9 mouse cellular contexts compared by ENCODE assay signal in genomic region chr13:93840146-93840545, GRCm38 (mm10).
DNase-seq lines count a peak whose midpoint lies in the region; ATAC-seq and TF ChIP-seq lines count a peak whose summit lies in the region.
"Had no signal": no experiment of that assay in that cellular context is flagged by ENCODE, and none has a peak within 500 bp of the region (broad histone marks: within the 10 kb centered on the region; RNA-seq: fewer than 3 reads in every experiment).

No protein-coding gene starts in this region.

- peaks cover 26% of the 10 kb centered on the region for H3K4me1 ChIP-seq in lung, embryonic 14.5 days (ENCODE audit: insufficient read depth)
- H3K4me1 ChIP-seq in heart, embryonic 11.5 days (ENCODE audit: control insufficient read depth, insufficient read depth, low read length), result peaks cover 18% of the 10 kb centered on the region
- peaks cover 33% of the 10 kb centered on the region for H3K4me1 ChIP-seq in limb, embryonic 14.5 days (ENCODE audit: control insufficient read depth, insufficient read depth, low read length)

- H3K36me3 ChIP-seq in lung, embryonic 14.5 days (ENCODE audit: insufficient read depth), result no peaks in the 10 kb centered on the region
- H3K36me3 ChIP-seq in heart, embryonic 11.5 days (ENCODE audit: control insufficient read depth, insufficient read depth, low read length), result no peaks in the 10 kb centered on the region
- H3K36me3 ChIP-seq in limb, embryonic 14.5 days (ENCODE audit: control insufficient read depth, insufficient read depth, low read length), result no peaks in the 10 kb centered on the region

- no peak for ATAC-seq in lung, embryonic 14.5 days (ENCODE audit: insufficient read depth)
- ATAC-seq in heart, embryonic 11.5 days (replicated peaks; ENCODE audit: insufficient number of reproducible peaks, low FRiP score, low TSS enrichment), result no peak
- no peak for ATAC-seq in limb, embryonic 14.5 days (ENCODE audit: low FRiP score, low read depth)

- no peak overlapping the region for H3K4me3 ChIP-seq in lung, embryonic 14.5 days (ENCODE audit: low read depth, low read length)
- no peak overlapping the region for H3K4me3 ChIP-seq in heart, embryonic 11.5 days (ENCODE audit: low read depth, low read length)
- no peak overlapping the region for H3K4me3 ChIP-seq in limb, embryonic 14.5 days (replicated peaks; ENCODE audit: low read length)

- H3K9ac ChIP-seq in lung, embryonic 14.5 days, result no peak overlapping the region
- no peak overlapping the region for H3K9ac ChIP-seq in heart, embryonic 11.5 days (ENCODE audit: low read depth, low read length)
- no peak overlapping the region for H3K9ac ChIP-seq in limb, embryonic 14.5 days (ENCODE audit: low read depth, low read length, severe bottlenecking)
- H3K9ac ChIP-seq: liver, embryonic 14.5 days had no signal

- no peak for TF ChIP-seq POLR2A in limb, embryonic 14.5 days (IDR thresholded peaks at IDR 0.05; ENCODE audit: borderline replicate concordance, extremely low read depth, insufficient read depth, insufficient read length)

- H3K9me3 ChIP-seq in lung, embryonic 14.5 days (ENCODE audit: low read depth, low read length), result no peaks in the 10 kb centered on the region
- H3K9me3 ChIP-seq in heart, embryonic 11.5 days (replicated peaks; ENCODE audit: control insufficient read depth, low read length), result no peaks in the 10 kb centered on the region
- H3K9me3 ChIP-seq in limb, embryonic 14.5 days (ENCODE audit: control insufficient read depth, low read length), result no peaks in the 10 kb centered on the region

- 42% methylated on average over 2 of the region's 2 CpGs for WGBS in lung, embryonic 14.5 days
- 30% methylated on average over 2 of the region's 2 CpGs for WGBS in heart, embryonic 11.5 days (ENCODE audit: insufficient replicate concordance)
- 41% methylated on average over 2 of the region's 2 CpGs for WGBS in limb, embryonic 14.5 days

- no peak for DNase-seq in lung, embryonic 14.5 days
- no peak for DNase-seq in lung, postnatal 4 days
- peak; percentile 76 to 78 for DNase-seq in adrenal gland, postnatal 36 days
- no peak for DNase-seq in limb, embryonic 14.5 days (ENCODE audit: low spot score)
- no peak for DNase-seq in urinary bladder, postnatal 10 days (ENCODE audit: low spot score)
- no peak for DNase-seq in frontal cortex, postnatal 14 days (ENCODE audit: low spot score in 2 of 2)
- DNase-seq: cerebellum, adult 18-20 months had no signal

- no peaks in the 10 kb centered on the region for H3K27me3 ChIP-seq in lung, embryonic 14.5 days (ENCODE audit: insufficient read depth, low read length)
- H3K27me3 ChIP-seq in heart, embryonic 11.5 days (ENCODE audit: control insufficient read depth, insufficient read depth, low read length), result no peaks in the 10 kb centered on the region
- no peaks in the 10 kb centered on the region for H3K27me3 ChIP-seq in limb, embryonic 14.5 days (ENCODE audit: control insufficient read depth, insufficient read depth, low read length)

- H3K27ac ChIP-seq in lung, embryonic 14.5 days (ENCODE audit: low read depth), result peak overlapping the region; percentile 93
- peak overlapping the region; percentile 75; the same call in 1 of the 2 replicates for H3K27ac ChIP-seq in heart, embryonic 11.5 days (ENCODE audit: low read depth, low read length)
- H3K27ac ChIP-seq in limb, embryonic 14.5 days (replicated peaks; ENCODE audit: low read depth, low read length), result peak overlapping the region; percentile 90
- H3K27ac ChIP-seq: liver, embryonic 14.5 days had no signal

- TF ChIP-seq CTCF in lung, embryonic 14.5 days (IDR thresholded peaks at IDR 0.05; ENCODE audit: low read depth), result no peak

- no peak overlapping the region for H3K4me2 ChIP-seq in lung, embryonic 14.5 days
- no peak overlapping the region for H3K4me2 ChIP-seq in heart, embryonic 11.5 days
- no peak overlapping the region for H3K4me2 ChIP-seq in limb, embryonic 14.5 days (replicated peaks; ENCODE audit: low read depth, low read length, severe bottlenecking)

Comparison
In these comparisons a context has a peak if more than half of its experiments do, and no peak if none do; other contexts are left out.
1. DNase-seq: peak in adrenal gland, postnatal 36 days (2 of 2); none in lung, embryonic 14.5 days (single experiment), lung, postnatal 4 days (0 of 2), limb, embryonic 14.5 days (single experiment), urinary bladder, postnatal 10 days (single experiment) and frontal cortex, postnatal 14 days (0 of 2).
2. Peak in every context shown above with its lines, with median percentiles within 50 percentile points of each other: H3K27ac ChIP-seq.